Mouse (Mus musculus): ENCODE results near the gene Stat6.

DNA sequence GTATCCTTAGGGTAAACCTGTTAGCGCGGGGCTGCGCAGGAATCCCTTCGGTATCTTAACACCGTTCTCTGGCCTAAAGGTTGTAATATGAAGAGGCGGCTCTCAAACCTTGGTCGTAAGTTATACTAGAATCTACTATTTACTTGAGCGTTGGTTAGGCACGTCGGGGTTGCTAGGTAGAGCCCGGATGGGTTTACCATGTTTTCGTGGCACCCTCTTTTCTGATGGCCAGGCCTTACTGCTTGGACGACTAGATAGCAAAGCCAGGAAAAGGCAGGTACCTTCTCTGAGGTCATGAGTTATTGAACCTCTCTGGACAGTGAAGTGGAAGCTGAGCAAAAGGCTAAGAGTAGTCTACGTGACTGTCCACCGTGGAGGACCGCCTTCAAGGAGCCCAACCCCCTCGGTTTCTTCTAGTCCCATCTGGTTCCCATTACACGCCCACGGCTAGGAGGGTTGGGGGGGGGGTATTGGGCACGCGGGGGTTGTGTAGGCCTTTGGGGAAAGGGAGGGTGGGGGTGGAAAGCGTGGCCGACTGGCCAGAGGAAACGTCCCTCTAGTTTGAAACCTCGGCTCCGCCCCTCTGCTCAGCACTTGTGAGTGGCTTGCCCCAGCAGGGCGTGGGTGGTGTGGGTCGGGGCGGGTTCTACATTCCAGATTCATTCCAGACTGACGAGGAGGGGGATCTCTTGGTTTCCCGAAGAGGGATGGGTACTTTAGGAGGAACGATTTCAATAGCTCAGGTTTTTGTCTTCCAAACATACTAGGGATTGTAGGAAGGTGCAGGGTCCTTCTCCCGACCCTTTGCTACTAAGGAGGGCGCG, 24.7 kb downstream of the Stat6 start:
- no peak for TF ChIP-seq CTCF (conservative IDR thresholded peaks at IDR 0.05; ENCODE audit: insufficient read depth, insufficient read length, low read depth, low read length)
- peak; percentile 14 for TF ChIP-seq POLR2A (IDR thresholded peaks at IDR 0.05; ENCODE audit: low read depth, low read length)

Data from kidney, adult 2 months (tissue).